Mouse (Mus musculus) cerebellum, postnatal 25 days (tissue): ENCODE data around the gene Pygo1.

Experiments used
- DNase-seq, 2 experiments: peaks; one replicate each; pipeline ENCODE4 v3.0.0; 2021; ENCODE audit warnings: mixed read lengths in 2 of 2

The Pygo1 gene

GRCm38 (mm10) chr9:72996167-72996566, 70.7 kb downstream of the Pygo1 start:
- no peak for DNase-seq

- DNase-seq, result no peak
These were observed 71.4 kb downstream of the Pygo1 start for GRCm38 (mm10) chr9:72996806-72997205.

- no peak for DNase-seq
These were observed 75.0 kb downstream of the Pygo1 start for GRCm38 (mm10) chr9:73000487-73000886.

GRCm38 (mm10) chr9:73001314-73002011, 76.0 kb downstream of the Pygo1 start:
- no peak for DNase-seq
